Mouse (Mus musculus) forelimb bud, embryonic 11.5 days (tissue): ENCODE measurements around the gene 1810010H24Rik.
"Not testable (repeated sequence)": the region's sequence is repeated elsewhere in the genome, so short reads cannot be mapped to it uniquely, and the experiment has no call there.

ENCODE experiments used
- DNase-seq: peaks from one replicate; pipeline ENCODE4 v3.0.0-alpha.2; 2012; ENCODE audit warnings: low read depth, low spot score

1810010H24Rik gene

DNA sequence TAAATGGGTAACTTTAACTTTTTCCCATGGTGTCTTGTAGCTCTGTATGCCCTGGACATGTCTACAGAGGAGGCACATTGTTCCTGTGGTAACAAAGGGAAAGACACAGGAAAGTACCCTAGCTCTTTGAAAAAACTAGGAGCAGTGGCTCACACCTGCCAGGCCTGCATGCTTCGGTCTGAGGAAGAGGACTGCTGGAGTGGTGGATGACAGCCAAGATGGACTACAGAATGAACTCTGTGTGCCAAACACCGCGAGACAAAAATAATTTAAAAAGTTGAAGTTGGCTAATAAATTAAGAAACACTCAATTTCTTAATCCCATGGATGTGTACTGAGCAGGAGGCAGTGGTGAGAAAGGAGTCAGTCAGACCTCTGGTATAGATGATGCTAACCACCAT is 15.9 kb downstream of the 1810010H24Rik start:
- DNase-seq = no peak

DNA sequence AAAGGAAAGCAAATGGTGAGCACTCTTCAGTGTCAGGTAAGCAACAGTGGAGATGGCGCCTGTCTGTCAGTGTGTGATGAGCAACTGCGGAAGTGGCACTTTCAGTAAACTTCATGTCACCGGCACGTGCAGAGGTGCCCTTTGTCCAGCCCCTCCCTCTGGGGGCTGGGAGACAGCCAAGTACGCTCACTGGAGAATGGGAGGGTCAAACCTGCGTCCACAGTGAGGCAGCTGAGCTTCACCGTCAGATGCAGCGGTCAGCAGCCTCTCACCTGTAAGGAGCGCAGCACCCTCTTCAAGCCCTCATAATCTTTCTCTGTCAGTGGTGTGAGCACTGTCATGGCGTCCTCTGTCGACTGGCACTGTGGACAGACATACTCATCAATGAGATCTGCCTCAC is 17.9 kb downstream of the 1810010H24Rik start:
- DNase-seq = no peak

- DNase-seq = peak; percentile 51
Observed at GRCm38 (mm10) chr11:107044321-107044720, 18.8 kb downstream of the 1810010H24Rik start.

- DNase-seq = no peak
Observed at GRCm38 (mm10) chr11:107045546-107045945, 20.1 kb downstream of the 1810010H24Rik start.

DNA sequence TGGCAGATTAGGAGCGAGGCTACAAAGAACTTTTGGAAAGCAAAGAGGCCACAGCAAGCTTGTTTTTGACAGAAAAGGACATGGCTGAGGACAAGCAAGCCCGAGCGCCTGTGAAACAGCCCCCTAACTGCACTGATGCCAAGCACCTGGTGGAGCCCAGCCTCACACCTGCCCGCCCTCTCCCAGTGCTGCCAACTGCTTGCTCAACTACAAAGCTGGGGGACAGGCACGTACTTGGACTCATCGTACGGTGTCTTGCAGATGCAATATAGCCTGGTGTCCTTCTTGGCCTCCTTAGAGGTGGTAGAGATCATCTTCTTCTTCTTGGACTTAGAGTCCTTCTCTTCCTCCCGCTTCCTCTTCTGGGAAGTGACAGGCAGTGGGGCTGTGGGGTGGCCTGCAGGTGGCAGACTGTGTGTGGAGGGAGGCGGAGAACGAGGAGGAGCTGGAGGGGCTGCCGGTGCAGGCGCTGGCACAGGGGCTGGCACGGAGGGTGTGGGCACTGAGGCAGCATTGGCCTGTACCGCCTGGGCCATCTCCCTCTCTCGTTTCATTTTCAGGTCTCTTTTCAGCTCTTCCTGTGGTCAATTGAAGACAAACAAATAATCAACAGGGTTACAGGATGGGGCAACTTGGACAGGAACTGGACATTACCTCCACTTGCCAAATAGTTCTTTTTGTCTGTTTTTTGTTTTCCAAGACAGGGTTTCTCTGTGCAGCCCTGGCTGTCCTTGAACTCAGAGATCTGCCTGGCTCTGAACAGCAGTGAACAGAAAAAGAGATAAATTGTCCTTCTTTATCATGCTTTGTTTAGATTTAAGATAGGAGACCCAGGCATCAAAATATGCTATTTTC is 21.5 kb downstream of the 1810010H24Rik start:
- no peak for DNase-seq

DNA sequence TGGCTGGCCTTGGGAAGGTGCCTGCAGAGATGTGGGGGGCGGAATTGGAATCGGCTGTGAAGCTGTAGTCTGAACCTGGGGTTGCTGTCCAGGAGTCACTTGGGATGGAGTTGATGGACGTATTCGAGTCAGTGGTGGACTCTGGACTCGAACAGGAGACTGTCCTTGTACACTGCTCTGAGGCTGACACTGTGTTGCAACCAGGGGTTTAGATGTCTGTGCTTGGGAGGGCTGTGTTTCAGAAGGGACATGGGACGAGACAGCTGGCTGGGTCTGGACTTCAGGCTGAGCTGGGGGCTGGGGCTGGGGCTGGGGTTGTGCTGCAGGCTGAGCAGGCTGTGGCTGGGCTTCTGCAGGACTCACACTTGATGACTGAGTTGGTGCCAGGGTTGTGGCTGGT is 29.4 kb downstream of the 1810010H24Rik start:
- no peak for DNase-seq

DNA sequence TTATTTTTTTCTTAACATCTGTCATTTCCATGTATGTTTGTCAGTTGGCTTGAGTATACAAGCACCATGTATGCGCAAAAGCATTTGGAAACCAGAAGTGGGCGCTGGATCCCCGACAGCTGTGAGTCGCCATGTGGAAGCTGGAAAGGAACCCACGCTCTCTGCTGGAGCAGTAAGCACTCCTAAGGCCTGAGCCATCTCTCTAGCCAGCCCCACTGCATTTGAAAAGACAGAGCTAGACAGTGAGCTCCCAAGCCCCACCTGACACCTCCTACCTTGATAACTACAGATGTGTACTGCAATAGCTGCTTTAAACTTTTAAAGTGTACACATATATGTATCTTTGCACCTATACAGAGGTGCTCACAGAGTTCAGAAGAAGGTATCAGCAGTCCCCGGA is 31.9 kb downstream of the 1810010H24Rik start:
- no peak for DNase-seq

GRCm38 (mm10) chr11:107059634-107060033 is 34.2 kb downstream of the 1810010H24Rik start:
- not testable (repeated sequence) for DNase-seq

DNA sequence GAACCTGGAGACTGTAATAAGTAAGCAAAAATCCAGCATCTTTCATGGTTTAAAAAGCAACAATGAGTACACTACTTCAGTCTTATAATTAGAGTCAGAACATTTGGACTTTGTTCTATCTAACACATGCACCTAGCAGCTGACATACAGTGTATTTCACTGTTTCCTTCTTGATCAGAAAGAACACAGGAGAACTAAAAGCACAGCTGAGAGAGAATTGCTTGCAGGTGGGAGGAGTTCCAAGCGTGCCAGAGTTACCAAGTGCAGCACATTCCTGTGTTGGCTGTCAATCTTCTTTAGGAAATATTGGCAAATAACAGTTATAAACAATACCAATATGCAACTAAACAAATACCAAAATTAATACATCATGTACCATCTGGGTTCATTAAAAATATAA is 35.5 kb downstream of the 1810010H24Rik start:
- DNase-seq = no peak

GRCm38 (mm10) chr11:107063067-107063466 is 37.6 kb downstream of the 1810010H24Rik start:
- DNase-seq = no peak

- no peak for DNase-seq
Observed at GRCm38 (mm10) chr11:107064590-107064989, 39.1 kb downstream of the 1810010H24Rik start.

GRCm38 (mm10) chr11:107065216-107065785 is 39.8 kb downstream of the 1810010H24Rik start:
- DNase-seq = no peak
